Mouse (Mus musculus) cerebellum, adult (tissue): ENCODE results near the gene Hrk.

Experiments
- ATAC-seq: cut with Nextera tagmentation; 2 replicates; pipeline ENCODE4 v1.9.2; 2017; ENCODE audit warnings: mild to moderate bottlenecking, moderate library complexity, mixed read lengths; ENCODE audit not compliant: insufficient number of reproducible peaks, low FRiP score, low TSS enrichment

The Hrk gene

GRCm38 (mm10) chr5:118214012-118214411 is 49.6 kb downstream of the Hrk start:
- peak; percentile 45; the same call in 1 of the 2 replicates for ATAC-seq

- peak; percentile 78 for ATAC-seq
Measured at GRCm38 (mm10) chr5:118214418-118215154, 50.1 kb downstream of the Hrk start.

- ATAC-seq, result no peak
Measured at GRCm38 (mm10) chr5:118217410-118217809, 53.0 kb downstream of the Hrk start.

- no peak for ATAC-seq
Measured at GRCm38 (mm10) chr5:118223142-118223757, 58.8 kb downstream of the Hrk start.

GRCm38 (mm10) chr5:118230071-118230611 is 65.7 kb downstream of the Hrk start:
- no peak for ATAC-seq

- ATAC-seq, result peak; percentile 47; the same call in 1 of the 2 replicates
Measured at GRCm38 (mm10) chr5:118236891-118237290, 72.4 kb downstream of the Hrk start.
